Mouse (Mus musculus) layer of hippocampus, adult 18-20 months (tissue): ENCODE results near the gene Casp12. TPM values are rescaled to one million over a fixed set of nuclear protein-coding genes. Genes with fewer than 3 reads are reported as not detected.
A peak's percentile ranks its signal among the peaks of the same experiment; 100 is the strongest.
"Not testable (repeated sequence)": the region's sequence is repeated elsewhere in the genome, so short reads cannot be mapped to it uniquely, and the experiment has no call there.

ENCODE experiments used
- DNase-seq, 2 experiments: peaks; one replicate each; pipeline ENCODE4 v3.0.0; 2022; ENCODE audit warnings: low spot score in 2 of 2
- long read RNA-seq: library from polyadenylated mRNA; stranded (forward); transcript quantifications from one replicate; pipeline ENCODE4 v2.0.0, GENCODE M21; 2021
- total RNA-seq, 2 experiments: library from RNA; stranded (reverse); gene quantifications; 2 replicates each; pipeline ENCODE4 v1.2.3; 2021

Gene Casp12
- 1 to 10 TPM in 1 of 2 experiments, under 1 TPM in 1; 0.94 to 1.3 TPM for total RNA-seq
- long read RNA-seq, partial matches to known transcripts = 0 of 1 reads
- long read RNA-seq, other reads (novel, unspliced or antisense) = 0 of 1 reads

DNA sequence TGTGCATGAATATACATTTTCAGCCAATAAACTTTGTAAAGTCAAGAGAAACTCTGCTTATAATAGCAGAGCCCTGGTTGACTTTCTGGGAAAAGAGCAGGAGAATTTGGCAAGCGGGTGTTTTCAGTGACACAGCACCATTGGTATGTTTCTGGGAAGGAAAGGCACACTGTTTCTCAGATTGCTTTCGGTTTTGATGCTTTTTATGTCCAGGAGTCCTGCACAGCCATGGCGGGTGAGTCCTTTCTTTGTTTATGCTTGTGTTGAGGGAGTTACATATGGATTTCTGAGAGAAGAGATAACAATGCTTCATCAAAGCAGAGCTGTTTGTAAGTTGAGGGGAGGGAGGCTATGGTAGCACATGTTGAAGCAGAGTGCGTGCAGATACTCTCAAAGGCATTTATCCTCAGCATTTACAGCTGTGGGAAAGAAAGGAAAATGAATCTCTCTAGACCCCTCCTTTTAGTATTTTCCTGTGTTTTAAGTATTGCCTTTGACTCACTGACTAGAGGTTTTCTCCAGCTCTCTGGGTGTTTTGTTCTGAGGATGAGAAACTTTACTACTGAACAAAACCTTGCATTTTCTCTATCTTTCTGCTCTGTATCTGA is at the start of gene Casp12:
Casp12 (plus strand) TSS at position 140 of the 608 bp plus-strand sequence.
- no peak for DNase-seq

DNA sequence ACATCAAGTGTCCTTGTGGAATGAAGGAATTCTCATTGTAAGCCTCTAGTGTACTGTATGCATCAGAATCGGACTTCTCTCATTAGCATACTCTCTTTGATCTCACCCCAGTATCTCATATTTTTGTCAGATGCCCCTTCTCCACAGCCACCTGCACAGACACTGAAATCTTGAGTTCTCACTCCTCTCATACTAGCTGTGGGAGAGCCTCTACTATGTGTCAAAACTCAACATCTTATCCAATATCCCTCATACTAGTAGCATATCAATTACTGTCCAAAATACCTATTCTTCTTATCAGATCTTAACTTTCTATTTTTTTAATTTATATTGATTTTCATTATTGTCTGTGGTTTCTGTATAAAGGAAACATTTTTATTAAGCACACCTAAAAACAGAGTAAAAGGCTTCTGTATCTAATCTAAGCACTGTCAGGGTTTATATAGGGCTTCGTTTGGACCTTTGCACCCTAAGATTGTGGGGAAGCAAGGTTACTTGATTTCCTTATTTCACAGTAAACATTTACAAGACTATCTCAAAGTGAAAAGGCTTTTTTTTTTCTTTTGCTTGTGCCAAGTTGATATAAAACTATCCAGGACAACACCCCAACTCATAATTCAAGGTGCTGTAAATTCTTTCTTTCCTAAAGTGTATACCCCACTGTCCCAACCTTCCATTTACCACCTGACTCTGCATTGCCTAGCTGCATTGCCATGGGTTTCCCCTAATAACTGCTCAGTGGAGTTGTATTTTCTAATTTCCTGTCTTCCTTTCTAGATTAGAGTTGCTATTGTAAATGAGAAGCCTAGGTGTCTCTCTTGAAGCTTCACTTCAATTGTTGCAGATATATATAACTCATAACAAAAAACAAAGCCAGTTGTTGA is 48.6 kb upstream of the Casp12 start:
- no peak for DNase-seq

DNA sequence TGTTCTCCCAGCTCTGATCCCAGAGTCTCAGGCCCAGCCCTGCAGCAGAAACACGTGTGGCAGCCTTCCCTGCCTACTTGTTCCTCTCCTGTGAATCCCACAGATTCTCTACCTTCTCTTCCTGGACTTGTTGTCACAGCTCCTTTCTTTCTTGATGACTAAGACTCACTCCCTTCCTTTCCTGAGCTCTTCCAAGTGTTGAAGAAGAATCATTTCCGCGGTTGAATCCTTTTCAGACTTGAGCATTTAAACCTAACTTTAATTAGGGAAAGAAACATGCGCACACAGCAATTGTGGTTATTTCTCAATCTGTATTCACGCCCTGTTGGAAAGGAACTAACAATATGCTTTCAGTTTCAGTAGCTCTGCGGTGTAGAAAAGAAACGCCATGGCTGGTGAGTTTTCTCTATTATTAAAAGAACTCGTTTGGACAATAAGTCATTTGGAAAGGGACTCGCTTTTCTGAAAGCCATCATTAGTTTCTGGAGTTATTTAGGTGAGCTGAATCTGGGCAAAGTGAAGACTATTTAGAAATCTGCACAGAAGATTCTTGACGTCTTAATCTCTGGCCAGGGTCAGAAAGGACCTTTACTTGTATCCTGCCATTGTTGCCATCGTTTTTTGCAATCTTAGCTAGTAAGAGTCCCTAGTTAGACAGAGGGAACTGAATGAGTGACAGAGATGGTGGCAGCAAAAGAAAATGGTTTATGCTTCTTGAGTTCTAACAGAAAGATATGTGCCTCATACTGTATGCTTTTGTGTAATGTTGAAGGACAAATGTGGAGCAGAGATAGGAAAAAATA is 46.7 kb upstream of the Casp12 start, which contains the start of gene Casp1:
Casp1 (plus strand) TSS at position 189 of the 803 bp plus-strand sequence.
- DNase-seq = peak in 1 of 2 experiments; percentile 1

- no peak for DNase-seq
Observed at GRCm38 (mm10) chr9:5299132-5299381, 46.2 kb upstream of the Casp12 start.

DNA sequence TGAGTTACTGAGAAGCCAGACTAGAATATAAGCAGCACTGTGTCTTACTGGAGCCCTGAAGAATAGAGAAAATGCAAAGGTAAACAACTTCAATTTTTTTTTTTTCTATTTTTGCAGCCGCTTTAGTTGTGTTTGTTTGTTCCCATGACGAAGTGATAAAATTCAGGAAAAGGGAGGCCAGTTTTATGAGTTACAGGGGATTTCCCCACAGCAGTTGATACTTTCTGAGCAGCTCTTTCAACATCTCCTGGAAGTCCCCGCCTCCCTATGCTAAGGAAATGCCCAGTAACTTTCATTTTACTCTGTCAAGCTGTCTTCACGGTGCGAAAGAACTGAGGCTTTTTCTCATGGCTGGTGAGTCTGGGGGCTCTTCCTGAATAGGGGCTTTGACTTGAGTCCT is 36.7 kb upstream of the Casp12 start, which contains the start of gene Casp4:
Casp4 (plus strand) TSS at position 268 of the 400 bp plus-strand sequence.
- no peak for DNase-seq

DNA sequence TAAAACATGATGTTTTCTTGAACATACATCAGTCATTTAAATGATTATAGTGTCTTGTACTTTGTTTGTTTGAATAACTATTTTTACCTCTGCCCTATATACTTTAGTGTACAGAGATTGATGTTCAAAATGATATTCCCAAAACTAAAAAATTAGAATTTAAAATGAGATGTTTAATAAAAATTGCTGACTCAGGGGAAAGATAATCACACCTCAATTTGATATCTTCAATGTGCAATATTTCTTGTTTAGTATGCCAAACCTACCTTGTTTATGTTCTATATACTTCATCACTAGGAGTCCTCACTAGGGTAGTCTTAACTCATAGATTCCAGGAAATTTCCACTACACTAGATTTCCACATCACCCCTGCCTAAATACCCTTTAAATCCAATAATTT is 35.1 kb upstream of the Casp12 start:
- DNase-seq = no peak

- DNase-seq = no peak
Observed at GRCm38 (mm10) chr9:5311435-5311834, 33.8 kb upstream of the Casp12 start.

GRCm38 (mm10) chr9:5328204-5328603 is 17.0 kb upstream of the Casp12 start:
- DNase-seq = no peak

GRCm38 (mm10) chr9:5332441-5332840 is 12.8 kb upstream of the Casp12 start:
- no peak for DNase-seq

DNA sequence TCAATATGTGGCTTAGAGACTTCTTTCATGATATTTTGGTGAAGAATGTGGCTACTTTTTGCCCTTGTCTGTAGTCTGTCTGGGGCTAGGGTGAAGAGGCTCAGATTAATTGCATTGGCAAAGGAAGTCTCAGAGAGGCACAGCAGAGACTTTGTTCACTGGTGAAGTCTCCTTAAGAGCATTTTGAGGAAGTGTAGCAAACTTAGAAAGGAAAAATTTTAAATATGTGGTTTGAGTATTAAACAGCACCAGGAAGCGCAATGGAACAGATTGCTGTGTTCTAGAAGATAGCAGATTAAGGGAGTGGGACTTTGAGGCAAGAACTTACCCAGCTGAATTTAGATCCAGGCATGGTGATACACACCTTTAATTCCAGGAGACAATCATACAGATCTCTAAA is 11.8 kb upstream of the Casp12 start:
- no peak for DNase-seq

DNA sequence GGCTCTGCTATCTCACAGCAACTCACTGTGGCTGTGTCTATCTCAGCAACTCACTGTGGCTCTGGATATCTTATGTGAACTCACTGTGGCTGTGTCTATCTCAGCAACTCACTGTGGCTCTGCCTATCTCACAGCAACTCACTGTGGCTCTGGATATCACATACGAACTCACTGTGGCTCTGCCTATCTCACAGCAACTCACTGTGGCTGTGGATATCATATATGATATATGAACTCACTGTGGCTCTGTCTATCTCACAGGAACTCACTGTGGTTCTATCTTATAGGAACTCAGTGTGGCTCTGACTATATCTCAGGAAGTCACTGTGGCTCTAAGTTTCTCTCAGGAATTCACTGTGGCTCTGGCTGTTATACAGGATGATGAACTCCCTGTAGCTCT is 2.1 kb upstream of the Casp12 start:
- no peak for DNase-seq

- DNase-seq = no peak
Observed at GRCm38 (mm10) chr9:5344090-5344489, 1.1 kb upstream of the Casp12 start.

DNA sequence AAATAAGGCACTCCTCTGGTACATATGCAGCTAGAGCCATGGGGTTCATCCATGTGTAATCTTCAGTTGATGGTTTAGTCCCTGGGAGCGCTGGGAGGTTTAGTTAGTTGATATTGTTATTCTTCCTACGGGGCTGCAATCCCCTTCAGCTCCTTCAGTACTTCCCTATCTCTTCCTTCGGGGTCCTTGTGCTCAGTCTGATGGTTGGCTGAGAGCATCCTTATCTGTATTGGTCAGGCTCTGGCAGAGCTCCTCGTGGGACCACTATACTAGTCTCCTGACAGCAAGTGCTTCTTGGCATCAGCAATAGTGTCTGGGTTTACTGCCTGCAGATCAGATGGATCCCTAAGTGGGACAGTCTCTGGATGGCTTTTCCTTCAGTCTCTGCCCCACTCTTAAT is 2.2 kb downstream of the Casp12 start:
- DNase-seq = no peak

- DNase-seq = no peak
Observed at GRCm38 (mm10) chr9:5353673-5354072, 8.4 kb downstream of the Casp12 start.

GRCm38 (mm10) chr9:5356801-5357200 is 11.6 kb downstream of the Casp12 start:
- DNase-seq = no peak

GRCm38 (mm10) chr9:5393561-5393960 is 48.3 kb downstream of the Casp12 start:
- DNase-seq = no peak

GRCm38 (mm10) chr9:5395861-5396260 is 50.6 kb downstream of the Casp12 start:
- DNase-seq = not testable (repeated sequence)

- no peak for DNase-seq
Observed at GRCm38 (mm10) chr9:5410988-5411568, 65.8 kb downstream of the Casp12 start.

- DNase-seq = no peak
Observed at GRCm38 (mm10) chr9:5412446-5413111, 67.3 kb downstream of the Casp12 start.

GRCm38 (mm10) chr9:5417871-5418270 is 72.6 kb downstream of the Casp12 start:
- no peak for DNase-seq
